Mouse (Mus musculus) kidney, postnatal 14 days (tissue): ENCODE data around the gene Amd2.

Source experiments
- DNase-seq: peaks from one replicate; pipeline ENCODE4 v3.0.0; 2022; ENCODE audit warnings: mixed read lengths

Gene Amd2

GRCm38 (mm10) chr10:35711792-35712191 lies at the start of gene Amd2:
Gene Amd2, minus strand, starts transcription at chr10:35711892.
- no peak for DNase-seq

- no peak for DNase-seq
Observed at GRCm38 (mm10) chr10:35761280-35761679, 49.6 kb upstream of the Amd2 start.

GRCm38 (mm10) chr10:35737639-35738038 lies 25.9 kb upstream of the Amd2 start:
- no peak for DNase-seq

- no peak for DNase-seq
Observed at GRCm38 (mm10) chr10:35714266-35714665, 2.6 kb upstream of the Amd2 start.
